Mouse (Mus musculus): Measurements from ENCODE around the gene Glyr1. TPM values are rescaled to one million over a fixed set of nuclear protein-coding genes. Genes with fewer than 3 reads are reported as not detected.

Gene Glyr1
- polyA plus RNA-seq, 1 experiment: 146 TPM

GRCm38 (mm10) chr16:4997553-4997952 lies 52.1 kb downstream of the Glyr1 start, which contains the start of gene Sept12:
TSS of gene Sept12 (minus strand) at chr16:4997852.
- no peak for TF ChIP-seq POLR2A (IDR thresholded peaks at IDR 0.05; ENCODE audit: extremely low read depth, insufficient read depth, low read length)
- no peak for TF ChIP-seq CTCF (IDR thresholded peaks at IDR 0.05; ENCODE audit: extremely low read depth, insufficient read depth, low read length)
- no peak within 1 kb of the TSS for H3K4me3 ChIP-seq (ENCODE audit: insufficient read depth, low read length)
- no peaks in the 10 kb centered on the region for H3K4me1 ChIP-seq (ENCODE audit: control insufficient read depth, insufficient read depth, low read length)
- no peak within 1 kb of the TSS for H3K27ac ChIP-seq (ENCODE audit: insufficient read depth, low read length)

GRCm38 (mm10) chr16:4993276-4993675 lies 56.4 kb downstream of the Glyr1 start:
- no peak overlapping the region for H3K4me3 ChIP-seq (ENCODE audit: insufficient read depth, low read length)
- no peak for TF ChIP-seq CTCF (IDR thresholded peaks at IDR 0.05; ENCODE audit: extremely low read depth, insufficient read depth, low read length)
- no peak for TF ChIP-seq POLR2A (IDR thresholded peaks at IDR 0.05; ENCODE audit: extremely low read depth, insufficient read depth, low read length)
- H3K27ac ChIP-seq (ENCODE audit: insufficient read depth, low read length): no peak overlapping the region
- H3K4me1 ChIP-seq (ENCODE audit: control insufficient read depth, insufficient read depth, low read length): no peaks in the 10 kb centered on the region

GRCm38 (mm10) chr16:4984717-4985116 lies 64.9 kb downstream of the Glyr1 start:
- H3K4me3 ChIP-seq (ENCODE audit: insufficient read depth, low read length): no peak overlapping the region
- no peak overlapping the region for H3K27ac ChIP-seq (ENCODE audit: insufficient read depth, low read length)
- TF ChIP-seq CTCF (IDR thresholded peaks at IDR 0.05; ENCODE audit: extremely low read depth, insufficient read depth, low read length): no peak
- no peak for TF ChIP-seq POLR2A (IDR thresholded peaks at IDR 0.05; ENCODE audit: extremely low read depth, insufficient read depth, low read length)
- no peaks in the 10 kb centered on the region for H3K4me1 ChIP-seq (ENCODE audit: control insufficient read depth, insufficient read depth, low read length)

- Histone ChIP-seq H3K4me3 (ENCODE audit: insufficient read depth, low read length) (no peak overlapping the region), H3K27ac (ENCODE audit: insufficient read depth, low read length) (no peak overlapping the region), H3K4me1 (ENCODE audit: control insufficient read depth, insufficient read depth, low read length) (peaks cover 14% of the 10 kb centered on the region)
- TF ChIP-seq CTCF (IDR thresholded peaks at IDR 0.05; ENCODE audit: extremely low read depth, insufficient read depth, low read length) (peak; percentile 46), POLR2A (IDR thresholded peaks at IDR 0.05; ENCODE audit: extremely low read depth, insufficient read depth, low read length) (no peak)
Observed at GRCm38 (mm10) chr16:4979755-4980380, 69.8 kb downstream of the Glyr1 start.

- H3K4me1 ChIP-seq (ENCODE audit: control insufficient read depth, insufficient read depth, low read length): peaks cover 14% of the 10 kb centered on the region
- H3K27ac ChIP-seq (ENCODE audit: insufficient read depth, low read length): peak overlapping the region; percentile 82
- no peak overlapping the region for H3K4me3 ChIP-seq (ENCODE audit: insufficient read depth, low read length)
- TF ChIP-seq POLR2A (IDR thresholded peaks at IDR 0.05; ENCODE audit: extremely low read depth, insufficient read depth, low read length): no peak
- no peak for TF ChIP-seq CTCF (IDR thresholded peaks at IDR 0.05; ENCODE audit: extremely low read depth, insufficient read depth, low read length)
Observed at GRCm38 (mm10) chr16:4978275-4979051, 71.2 kb downstream of the Glyr1 start.

- Histone ChIP-seq H3K27ac (ENCODE audit: insufficient read depth, low read length) (no peak overlapping the region), H3K4me3 (ENCODE audit: insufficient read depth, low read length) (no peak overlapping the region), H3K4me1 (ENCODE audit: control insufficient read depth, insufficient read depth, low read length) (peaks cover 14% of the 10 kb centered on the region)
- TF ChIP-seq POLR2A (IDR thresholded peaks at IDR 0.05; ENCODE audit: extremely low read depth, insufficient read depth, low read length) (no peak), CTCF (IDR thresholded peaks at IDR 0.05; ENCODE audit: extremely low read depth, insufficient read depth, low read length) (no peak)
Observed at GRCm38 (mm10) chr16:4976180-4976579, 73.5 kb downstream of the Glyr1 start.

GRCm38 (mm10) chr16:4974521-4974920 lies 75.1 kb downstream of the Glyr1 start:
- TF ChIP-seq POLR2A (IDR thresholded peaks at IDR 0.05; ENCODE audit: extremely low read depth, insufficient read depth, low read length) (no peak), CTCF (IDR thresholded peaks at IDR 0.05; ENCODE audit: extremely low read depth, insufficient read depth, low read length) (no peak)
- H3K4me3 ChIP-seq (ENCODE audit: insufficient read depth, low read length): no peak overlapping the region
- no peak overlapping the region for H3K27ac ChIP-seq (ENCODE audit: insufficient read depth, low read length)
- H3K4me1 ChIP-seq (ENCODE audit: control insufficient read depth, insufficient read depth, low read length): peaks cover 14% of the 10 kb centered on the region

- Histone ChIP-seq H3K27ac (ENCODE audit: insufficient read depth, low read length) (no peak overlapping the region), H3K4me3 (ENCODE audit: insufficient read depth, low read length) (no peak overlapping the region), H3K4me1 (ENCODE audit: control insufficient read depth, insufficient read depth, low read length) (0 out of 2 replicates have a peak, but pooled peaks cover 2% of the 10 kb centered on the region)
- TF ChIP-seq POLR2A (IDR thresholded peaks at IDR 0.05; ENCODE audit: extremely low read depth, insufficient read depth, low read length) (no peak), CTCF (IDR thresholded peaks at IDR 0.05; ENCODE audit: extremely low read depth, insufficient read depth, low read length) (no peak)
Observed at GRCm38 (mm10) chr16:4971626-4972025, 78.0 kb downstream of the Glyr1 start.

GRCm38 (mm10) chr16:4969055-4969843 lies 80.4 kb downstream of the Glyr1 start:
- TF ChIP-seq POLR2A (IDR thresholded peaks at IDR 0.05; ENCODE audit: extremely low read depth, insufficient read depth, low read length) (no peak), CTCF (IDR thresholded peaks at IDR 0.05; ENCODE audit: extremely low read depth, insufficient read depth, low read length) (no peak)
- Histone ChIP-seq H3K4me3 (ENCODE audit: insufficient read depth, low read length) (no peak overlapping the region), H3K4me1 (ENCODE audit: control insufficient read depth, insufficient read depth, low read length) (no peaks in the 10 kb centered on the region), H3K27ac (ENCODE audit: insufficient read depth, low read length) (no peak overlapping the region)
